ENCODE assay signal across 22 mouse cellular contexts in genomic region chr11:109227139-109227538, GRCm38 (mm10).
A peak's percentile ranks its signal among the peaks of the same experiment; 100 is the strongest.
DNase-seq lines count a peak whose midpoint lies in the region; ATAC-seq and TF ChIP-seq lines count a peak whose summit lies in the region.
"Had no signal": no experiment of that assay in that cellular context is flagged by ENCODE, and none has a peak within 500 bp of the region (broad histone marks: within the 10 kb centered on the region; RNA-seq: fewer than 3 reads in every experiment).

No protein-coding gene starts in this region.

- no peaks in the 10 kb centered on the region for H3K36me3 ChIP-seq in forebrain, embryonic 10.5 days (replicated peaks)
- H3K36me3 ChIP-seq in forebrain, embryonic 12.5 days (replicated peaks), result no peaks in the 10 kb centered on the region
- H3K36me3 ChIP-seq in hindbrain, postnatal 0 days (ENCODE audit: insufficient read depth, low read length), result no peaks in the 10 kb centered on the region
- H3K36me3 ChIP-seq in hindbrain, embryonic 12.5 days, result no peaks in the 10 kb centered on the region
- 0 out of 2 replicates have a peak, but pooled peaks cover 2% of the 10 kb centered on the region for H3K36me3 ChIP-seq in midbrain, postnatal 0 days (ENCODE audit: insufficient read depth, low read length)
- H3K36me3 ChIP-seq in midbrain, embryonic 10.5 days, result no peaks in the 10 kb centered on the region
- H3K36me3 ChIP-seq in limb, embryonic 10.5 days, result no peaks in the 10 kb centered on the region
- H3K36me3 ChIP-seq: heart, embryonic 12.5 days; intestine, embryonic 15.5 days; liver, embryonic 13.5 days had no signal

- H3K4me3 ChIP-seq in forebrain, embryonic 10.5 days, result no peak overlapping the region
- H3K4me3 ChIP-seq in forebrain, embryonic 12.5 days (replicated peaks), result no peak overlapping the region
- H3K4me3 ChIP-seq in hindbrain, postnatal 0 days (ENCODE audit: low read length), result no peak overlapping the region
- no peak overlapping the region for H3K4me3 ChIP-seq in hindbrain, embryonic 12.5 days
- H3K4me3 ChIP-seq in midbrain, postnatal 0 days (ENCODE audit: low read depth, low read length), result no peak overlapping the region
- H3K4me3 ChIP-seq in midbrain, embryonic 10.5 days, result no peak overlapping the region
- H3K4me3 ChIP-seq in limb, embryonic 10.5 days, result no peak overlapping the region
- H3K4me3 ChIP-seq: heart, embryonic 12.5 days; intestine, embryonic 15.5 days; liver, embryonic 13.5 days; megakaryocyte, embryonic 14.5 days had no signal

- H3K9me3 ChIP-seq in forebrain, embryonic 10.5 days, result no peaks in the 10 kb centered on the region
- H3K9me3 ChIP-seq in forebrain, embryonic 12.5 days, result no peaks in the 10 kb centered on the region
- no peaks in the 10 kb centered on the region for H3K9me3 ChIP-seq in hindbrain, postnatal 0 days (ENCODE audit: low read length)
- no peaks in the 10 kb centered on the region for H3K9me3 ChIP-seq in hindbrain, embryonic 12.5 days (replicated peaks)
- no peaks in the 10 kb centered on the region for H3K9me3 ChIP-seq in midbrain, postnatal 0 days (ENCODE audit: low read length)
- H3K9me3 ChIP-seq in midbrain, embryonic 10.5 days (replicated peaks), result no peaks in the 10 kb centered on the region
- no peaks in the 10 kb centered on the region for H3K9me3 ChIP-seq in limb, embryonic 10.5 days (replicated peaks)
- H3K9me3 ChIP-seq: heart, embryonic 12.5 days; intestine, embryonic 15.5 days; liver, embryonic 13.5 days had no signal

- 89% methylated on average over 12 of the region's 12 CpGs for WGBS in forebrain, embryonic 10.5 days
- 91% methylated on average over 12 of the region's 12 CpGs for WGBS in forebrain, embryonic 12.5 days
- 47% methylated on average over 12 of the region's 12 CpGs for WGBS in hindbrain, postnatal 0 days
- WGBS in hindbrain, embryonic 12.5 days, result 85% methylated on average over 12 of the region's 12 CpGs
- WGBS in midbrain, postnatal 0 days, result 85% methylated on average over 12 of the region's 12 CpGs
- 86% methylated on average over 12 of the region's 12 CpGs for WGBS in midbrain, embryonic 10.5 days
- 83% methylated on average over 12 of the region's 12 CpGs for WGBS in limb, embryonic 10.5 days

- H3K4me1 ChIP-seq in forebrain, embryonic 10.5 days, result peaks cover 5% of the 10 kb centered on the region; the same call in 1 of the 2 replicates
- H3K4me1 ChIP-seq in forebrain, embryonic 12.5 days, result no peaks in the 10 kb centered on the region
- H3K4me1 ChIP-seq in hindbrain, postnatal 0 days (ENCODE audit: insufficient read depth, low read length), result no peaks in the 10 kb centered on the region
- H3K4me1 ChIP-seq in hindbrain, embryonic 12.5 days, result no peaks in the 10 kb centered on the region
- H3K4me1 ChIP-seq in midbrain, postnatal 0 days (ENCODE audit: insufficient read depth, low read length), result no peaks in the 10 kb centered on the region
- H3K4me1 ChIP-seq in midbrain, embryonic 10.5 days, result no peaks in the 10 kb centered on the region; the same call in 1 of the 2 replicates
- H3K4me1 ChIP-seq in limb, embryonic 10.5 days, result peaks cover 7% of the 10 kb centered on the region; the same call in 1 of the 2 replicates
- H3K4me1 ChIP-seq: heart, embryonic 12.5 days; intestine, embryonic 15.5 days; liver, embryonic 13.5 days had no signal

- TF ChIP-seq CTCF in hindbrain, postnatal 0 days (IDR thresholded peaks at IDR 0.05; ENCODE audit: low read depth), result no peak
- no peak for TF ChIP-seq CTCF in midbrain, postnatal 0 days (IDR thresholded peaks at IDR 0.05)

- no peak overlapping the region for H3K9ac ChIP-seq in forebrain, embryonic 12.5 days
- no peak overlapping the region for H3K9ac ChIP-seq in hindbrain, postnatal 0 days (replicated peaks; ENCODE audit: low read length)
- H3K9ac ChIP-seq in hindbrain, embryonic 12.5 days, result no peak overlapping the region
- H3K9ac ChIP-seq in midbrain, postnatal 0 days (replicated peaks; ENCODE audit: low read length, poor library complexity, severe bottlenecking), result no peak overlapping the region
- H3K9ac ChIP-seq: heart, embryonic 12.5 days; intestine, embryonic 15.5 days; liver, embryonic 13.5 days had no signal

- H3K27ac ChIP-seq in forebrain, embryonic 10.5 days, result 0 out of 2 replicates have a peak overlapping the region, but pooled peaks have one; percentile 25
- no peak overlapping the region for H3K27ac ChIP-seq in forebrain, embryonic 12.5 days
- no peak overlapping the region; the same call in 1 of the 2 replicates for H3K27ac ChIP-seq in hindbrain, postnatal 0 days
- no peak overlapping the region for H3K27ac ChIP-seq in hindbrain, embryonic 12.5 days
- no peak overlapping the region for H3K27ac ChIP-seq in midbrain, postnatal 0 days (ENCODE audit: low read depth, low read length)
- no peak overlapping the region for H3K27ac ChIP-seq in midbrain, embryonic 10.5 days (replicated peaks)
- peak overlapping the region; percentile 26; the same call in 1 of the 2 replicates for H3K27ac ChIP-seq in limb, embryonic 10.5 days
- H3K27ac ChIP-seq: intestine, embryonic 15.5 days; liver, embryonic 13.5 days had no signal

- ATAC-seq in forebrain, embryonic 12.5 days (ENCODE audit: low FRiP score), result no peak
- ATAC-seq in hindbrain, postnatal 0 days, result peak; percentile 80
- ATAC-seq in hindbrain, embryonic 12.5 days (ENCODE audit: low FRiP score), result no peak
- peak; percentile 52; the same call in 1 of the 2 replicates for ATAC-seq in midbrain, postnatal 0 days (ENCODE audit: low FRiP score)
- ATAC-seq: intestine, embryonic 15.5 days had no signal

- no peak for DNase-seq in forebrain, embryonic 10.5 days (ENCODE audit: extremely low spot score, low spot score)
- DNase-seq in hindbrain, postnatal 0 days (ENCODE audit: low spot score), result peak; percentile 71
- peak; percentile 69 for DNase-seq in midbrain, postnatal 0 days (ENCODE audit: low spot score)
- DNase-seq in midbrain, embryonic 10.5 days (ENCODE audit: low spot score), result no peak
- DNase-seq in limb, embryonic 10.5 days (ENCODE audit: low spot score), result no peak
- DNase-seq: adrenal gland, postnatal 25 days; gastrocnemius, postnatal 25 days; heart, adult 18-20 months; heart, postnatal 10 days; kidney, adult 9 months; kidney, postnatal 14 days; layer of hippocampus, postnatal 36 days; liver, embryonic 13.5 days; lung, adult 2 months; lung, postnatal 36 days; right cerebral cortex, postnatal 14 days; thymus, postnatal 25 days had no signal

- H3K4me2 ChIP-seq in forebrain, embryonic 12.5 days, result no peak overlapping the region
- H3K4me2 ChIP-seq in hindbrain, postnatal 0 days (ENCODE audit: low read depth, low read length), result no peak overlapping the region
- H3K4me2 ChIP-seq in hindbrain, embryonic 12.5 days (replicated peaks), result no peak overlapping the region
- H3K4me2 ChIP-seq in midbrain, postnatal 0 days (ENCODE audit: low read depth, low read length, poor library complexity, severe bottlenecking), result no peak overlapping the region
- H3K4me2 ChIP-seq: heart, embryonic 12.5 days; intestine, embryonic 15.5 days; liver, embryonic 13.5 days had no signal

- H3K27me3 ChIP-seq in forebrain, embryonic 10.5 days (ENCODE audit: poor library complexity, severe bottlenecking), result no peaks in the 10 kb centered on the region
- no peaks in the 10 kb centered on the region for H3K27me3 ChIP-seq in forebrain, embryonic 12.5 days
- H3K27me3 ChIP-seq in hindbrain, postnatal 0 days (ENCODE audit: insufficient read depth, low read length), result no peaks in the 10 kb centered on the region
- H3K27me3 ChIP-seq in hindbrain, embryonic 12.5 days, result no peaks in the 10 kb centered on the region
- H3K27me3 ChIP-seq in midbrain, postnatal 0 days (ENCODE audit: insufficient read depth, low read length), result no peaks in the 10 kb centered on the region
- H3K27me3 ChIP-seq in midbrain, embryonic 10.5 days (ENCODE audit: low read depth, poor library complexity, severe bottlenecking), result no peaks in the 10 kb centered on the region
- no peaks in the 10 kb centered on the region for H3K27me3 ChIP-seq in limb, embryonic 10.5 days (ENCODE audit: low read depth, poor library complexity, severe bottlenecking)
- H3K27me3 ChIP-seq: intestine, embryonic 15.5 days; liver, embryonic 13.5 days had no signal

Comparison
In these comparisons a context has a peak if more than half of its experiments do, and no peak if none do; other contexts are left out.
1. DNase-seq: peak in hindbrain, postnatal 0 days (single experiment) and midbrain, postnatal 0 days (single experiment); none in forebrain, embryonic 10.5 days (single experiment), midbrain, embryonic 10.5 days (single experiment) and limb, embryonic 10.5 days (single experiment).
2. H3K27ac ChIP-seq: peak in forebrain, embryonic 10.5 days (single experiment) and limb, embryonic 10.5 days (single experiment); none in forebrain, embryonic 12.5 days (single experiment), hindbrain, postnatal 0 days (single experiment), hindbrain, embryonic 12.5 days (single experiment), midbrain, postnatal 0 days (single experiment) and midbrain, embryonic 10.5 days (single experiment).
3. ATAC-seq: peak in hindbrain, postnatal 0 days (single experiment) and midbrain, postnatal 0 days (single experiment); none in forebrain, embryonic 12.5 days (single experiment) and hindbrain, embryonic 12.5 days (single experiment).